Mouse (Mus musculus): ENCODE data around the gene Catsper1.
"Not testable (repeated sequence)": the region's sequence is repeated elsewhere in the genome, so short reads cannot be mapped to it uniquely, and the experiment has no call there.

Gene Catsper1

GRCm38 (mm10) chr19:5335441-5335840 lies at the start of gene Catsper1:
TSS of gene Catsper1 (plus strand) at chr19:5335741.
- DNase-seq (ENCODE audit: extremely low spot score, low spot score) = no peak

DNA sequence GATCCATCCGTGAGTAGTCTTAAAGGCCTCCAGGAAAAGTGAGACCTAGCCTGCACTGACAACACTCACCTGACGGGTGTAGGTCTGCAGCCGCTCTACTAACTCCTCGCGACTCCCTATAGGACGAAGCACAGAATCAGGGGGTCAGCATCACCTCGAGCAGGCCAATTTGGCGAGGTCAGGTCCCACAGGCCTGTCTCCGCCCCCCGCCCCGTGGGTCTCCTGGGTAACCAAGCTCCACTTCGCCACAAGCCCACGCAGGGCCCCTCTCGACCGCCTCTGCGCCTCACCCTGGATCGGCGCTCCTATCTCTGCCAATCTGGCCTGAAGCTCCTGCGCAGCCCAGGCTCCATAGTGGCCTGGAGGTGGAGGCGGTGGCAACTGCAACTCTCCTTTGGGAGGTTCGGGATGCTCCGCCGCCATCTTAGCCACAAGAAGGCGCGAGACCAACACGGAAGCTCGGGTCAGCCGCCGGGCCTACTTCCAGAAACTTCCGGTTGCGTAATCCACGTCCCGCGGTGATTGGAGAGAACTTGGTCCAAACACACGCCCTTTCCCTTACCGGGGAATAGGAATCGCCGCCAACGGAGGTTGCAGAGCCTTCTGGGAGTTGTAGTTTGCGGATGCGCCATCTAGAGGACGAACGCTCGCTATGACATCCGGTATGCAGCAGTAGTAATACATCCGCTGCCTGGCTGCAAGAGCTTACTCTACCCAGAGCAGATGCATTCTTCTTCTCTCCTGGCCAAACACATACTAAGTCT lies 40.4 kb upstream of the Catsper1 start, which contains the start of gene Sf3b2:
Gene Sf3b2, minus strand, starts transcription at position 484 of the 764 bp plus-strand sequence.
- DNase-seq (ENCODE audit: extremely low spot score, low spot score) = peak; percentile 97

DNA sequence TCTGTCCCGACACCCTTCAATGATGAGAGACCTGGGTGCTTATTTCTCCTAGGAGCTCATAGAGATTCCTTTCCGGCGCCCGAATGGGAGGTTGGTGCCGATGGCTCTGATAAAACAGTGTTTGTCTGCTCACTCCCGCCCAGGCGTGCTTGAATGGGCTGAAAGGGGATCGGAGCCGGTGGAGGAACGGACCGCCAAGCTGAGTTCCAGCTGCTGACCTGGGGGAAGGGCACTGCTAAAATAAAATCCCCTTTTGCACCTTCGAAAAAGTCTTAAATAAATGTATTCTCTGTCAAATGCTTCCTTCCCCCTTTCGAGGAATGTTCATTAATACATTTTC lies 39.8 kb upstream of the Catsper1 start:
- DNase-seq (ENCODE audit: extremely low spot score, low spot score) = no peak

DNA sequence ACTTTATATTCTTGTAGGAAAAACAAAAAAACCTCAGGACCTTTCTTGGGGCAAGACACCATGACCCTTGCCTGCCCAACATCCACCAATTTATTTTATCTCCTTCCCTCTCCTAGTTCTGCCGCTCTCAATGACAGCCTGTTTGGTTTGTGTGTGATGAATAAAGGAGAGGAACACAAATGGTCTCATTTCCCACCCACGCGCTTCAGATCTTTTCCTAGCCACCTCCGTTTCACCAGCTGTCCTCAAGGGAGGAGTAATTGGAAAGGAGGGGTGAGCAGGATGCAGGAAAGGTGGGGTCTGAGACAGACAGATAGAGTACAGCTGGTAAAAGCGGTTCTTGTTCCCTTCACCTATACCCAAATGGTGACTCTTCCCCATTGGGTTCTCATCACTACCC lies 38.9 kb upstream of the Catsper1 start:
- DNase-seq (ENCODE audit: extremely low spot score, low spot score) = no peak

GRCm38 (mm10) chr19:5297903-5298800 lies 37.4 kb upstream of the Catsper1 start, which contains the start of gene Gal3st3:
TSS of gene Gal3st3 (plus strand) at chr19:5298331.
- DNase-seq (ENCODE audit: extremely low spot score, low spot score) = peak; percentile 62

DNA sequence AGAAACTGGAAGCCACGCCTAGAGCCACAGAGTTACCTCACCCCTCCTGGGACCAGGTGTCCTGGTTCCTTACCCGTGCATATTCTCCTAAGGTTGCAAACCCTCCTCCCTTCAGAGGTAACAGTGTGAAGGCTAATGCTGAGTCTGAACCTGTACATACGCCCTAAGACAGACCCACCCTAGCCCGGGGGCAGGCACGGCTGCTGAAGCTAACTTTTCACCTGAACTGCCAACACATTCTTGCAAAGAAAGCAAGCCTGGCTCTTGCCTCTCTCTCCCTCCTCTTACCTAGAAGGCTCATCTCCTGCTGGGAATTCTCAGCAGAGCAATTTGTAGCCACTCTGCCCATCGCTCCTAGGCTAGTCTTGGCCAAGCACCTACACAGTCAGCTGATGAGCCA lies 35.0 kb upstream of the Catsper1 start:
- DNase-seq (ENCODE audit: extremely low spot score, low spot score) = no peak

GRCm38 (mm10) chr19:5302455-5302854 lies 33.1 kb upstream of the Catsper1 start:
- peak; percentile 39 for DNase-seq (ENCODE audit: extremely low spot score, low spot score)

GRCm38 (mm10) chr19:5306279-5306678 lies 29.3 kb upstream of the Catsper1 start:
- no peak for DNase-seq (ENCODE audit: extremely low spot score, low spot score)

DNA sequence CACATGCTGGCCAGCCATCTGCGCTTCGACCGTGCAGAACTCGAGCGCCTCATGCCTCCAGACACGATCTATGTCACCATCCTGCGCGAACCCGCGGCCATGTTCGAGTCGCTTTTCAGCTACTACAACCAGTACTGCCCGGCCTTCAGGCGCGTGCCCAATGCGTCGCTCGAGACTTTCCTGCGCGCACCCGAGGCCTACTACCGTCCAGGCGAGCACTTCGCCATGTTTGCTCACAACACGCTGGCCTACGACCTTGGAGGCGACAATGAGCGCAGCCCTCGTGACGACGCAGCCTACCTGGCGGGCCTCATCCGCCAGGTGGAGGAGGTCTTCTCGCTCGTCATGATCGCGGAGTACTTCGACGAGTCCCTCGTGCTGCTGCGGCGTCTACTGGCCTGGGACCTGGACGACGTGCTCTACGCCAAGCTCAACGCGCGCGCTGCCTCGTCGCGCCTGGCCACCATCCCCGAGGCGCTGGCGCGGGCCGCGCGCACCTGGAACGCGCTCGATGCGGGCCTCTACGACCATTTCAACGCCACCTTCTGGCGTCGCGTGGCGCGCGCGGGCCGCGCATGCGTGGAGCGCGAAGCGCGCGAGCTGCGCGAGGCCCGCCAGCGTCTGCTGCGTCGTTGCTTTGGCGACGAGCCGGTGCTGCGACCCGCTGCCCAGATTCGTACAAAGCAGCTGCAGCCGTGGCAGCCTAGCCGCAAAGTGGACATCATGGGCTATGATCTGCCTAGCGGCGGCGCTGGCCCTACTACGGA lies 28.4 kb upstream of the Catsper1 start:
- peak; percentile 29 for DNase-seq (ENCODE audit: extremely low spot score, low spot score)

DNA sequence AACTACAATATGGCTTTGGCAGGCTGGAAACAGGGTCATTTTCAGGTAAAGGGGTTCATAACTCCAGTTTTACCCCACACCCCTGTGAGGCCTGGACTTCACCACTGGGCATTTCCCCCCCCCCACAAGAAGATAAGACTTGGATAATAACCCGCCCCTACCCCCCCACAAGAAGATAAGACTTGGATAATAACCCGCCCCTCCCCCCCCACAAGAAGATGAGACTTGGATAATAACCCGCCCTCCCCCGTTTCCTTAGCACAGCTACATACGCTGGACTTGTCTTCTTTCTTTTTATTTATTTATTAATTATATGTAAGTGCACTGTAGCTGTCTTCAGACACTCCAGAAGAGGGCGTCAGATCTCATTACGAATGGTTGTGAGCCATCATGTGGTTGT lies 26.5 kb upstream of the Catsper1 start:
- DNase-seq (ENCODE audit: extremely low spot score, low spot score) = no peak

DNA sequence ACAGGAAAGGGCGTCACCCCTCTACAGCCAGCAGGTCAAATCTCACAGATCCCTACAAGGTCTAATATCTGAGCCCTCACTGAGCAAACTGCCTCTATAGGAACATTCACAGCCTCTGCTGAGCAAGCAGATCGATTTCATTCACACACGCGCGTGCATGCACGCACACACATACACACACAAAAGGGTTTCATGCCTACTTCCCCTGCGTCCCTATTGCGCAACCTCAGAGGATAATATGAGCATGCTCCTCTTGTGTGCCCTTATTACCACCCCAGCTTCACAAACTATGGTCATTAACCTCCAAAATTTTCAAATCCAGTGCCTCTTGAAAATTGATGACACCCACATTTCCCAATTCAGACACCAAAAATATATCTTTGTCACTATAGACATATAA lies 22.4 kb upstream of the Catsper1 start:
- no peak for DNase-seq (ENCODE audit: extremely low spot score, low spot score)

DNA sequence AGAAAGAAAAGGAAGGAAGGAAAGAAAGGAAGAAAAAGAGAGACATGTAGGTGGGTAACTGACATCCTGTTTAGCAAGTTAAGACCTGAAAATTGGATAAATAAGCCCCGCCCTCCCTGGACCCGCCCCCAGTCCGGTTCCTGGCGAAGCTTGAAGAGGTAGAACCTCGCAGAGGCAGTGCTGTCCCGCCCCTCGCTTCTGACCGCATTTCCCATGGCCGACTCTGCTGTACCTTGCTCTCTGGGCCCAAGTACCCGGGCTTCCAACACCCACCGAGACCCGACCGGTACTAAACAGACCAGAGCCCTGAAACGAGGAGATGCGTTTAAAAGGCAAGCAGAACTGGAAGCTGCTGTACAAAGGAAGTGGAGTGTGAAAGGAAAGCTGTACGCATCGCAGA lies 11.7 kb upstream of the Catsper1 start:
- no peak for DNase-seq (ENCODE audit: extremely low spot score, low spot score)

DNA sequence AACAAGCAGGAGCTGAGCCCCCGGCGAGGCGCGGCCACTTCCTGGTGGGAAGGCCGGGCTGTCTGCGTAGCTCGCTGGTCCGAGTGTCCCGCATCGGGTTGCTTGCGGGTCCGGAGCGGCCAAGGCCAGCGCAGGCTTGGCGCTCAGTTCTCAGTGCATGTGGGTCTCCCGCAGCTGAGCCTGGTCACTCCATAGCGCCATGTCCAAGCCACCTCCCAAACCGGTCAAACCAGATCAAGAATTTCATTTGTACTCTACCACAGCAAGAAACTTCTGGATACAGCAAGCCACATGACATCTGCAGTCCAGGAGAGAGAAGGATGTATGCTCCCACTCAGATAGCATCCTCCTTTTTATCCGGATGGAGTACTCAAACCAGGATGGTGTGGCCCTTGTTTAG lies 7.6 kb upstream of the Catsper1 start:
- DNase-seq (ENCODE audit: extremely low spot score, low spot score) = no peak

GRCm38 (mm10) chr19:5334741-5335140 lies 800 bp upstream of the Catsper1 start:
- DNase-seq (ENCODE audit: extremely low spot score, low spot score) = no peak

GRCm38 (mm10) chr19:5337975-5338374 lies 2.4 kb downstream of the Catsper1 start:
- peak; percentile 72 for DNase-seq (ENCODE audit: extremely low spot score, low spot score)

DNA sequence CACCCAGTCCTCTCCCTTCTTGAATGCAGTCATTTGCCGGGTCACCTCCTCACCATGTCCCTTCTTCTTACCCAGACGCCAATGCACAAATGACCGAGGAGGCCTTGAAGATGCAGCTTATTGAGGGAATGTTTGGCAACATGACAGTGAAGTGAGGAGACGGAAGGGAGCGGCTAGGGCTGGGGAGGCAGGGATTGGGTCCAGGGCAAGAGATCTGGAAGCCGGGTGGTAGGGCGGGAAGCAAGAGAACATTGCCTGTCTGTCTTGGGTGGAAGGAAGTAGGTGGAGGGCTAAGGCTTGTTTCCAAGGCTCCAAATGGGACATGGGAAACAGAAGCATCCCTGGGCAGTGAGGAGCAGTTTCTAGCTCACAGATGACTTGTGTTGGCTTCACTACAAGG lies 5.8 kb downstream of the Catsper1 start:
- DNase-seq (ENCODE audit: extremely low spot score, low spot score) = no peak

DNA sequence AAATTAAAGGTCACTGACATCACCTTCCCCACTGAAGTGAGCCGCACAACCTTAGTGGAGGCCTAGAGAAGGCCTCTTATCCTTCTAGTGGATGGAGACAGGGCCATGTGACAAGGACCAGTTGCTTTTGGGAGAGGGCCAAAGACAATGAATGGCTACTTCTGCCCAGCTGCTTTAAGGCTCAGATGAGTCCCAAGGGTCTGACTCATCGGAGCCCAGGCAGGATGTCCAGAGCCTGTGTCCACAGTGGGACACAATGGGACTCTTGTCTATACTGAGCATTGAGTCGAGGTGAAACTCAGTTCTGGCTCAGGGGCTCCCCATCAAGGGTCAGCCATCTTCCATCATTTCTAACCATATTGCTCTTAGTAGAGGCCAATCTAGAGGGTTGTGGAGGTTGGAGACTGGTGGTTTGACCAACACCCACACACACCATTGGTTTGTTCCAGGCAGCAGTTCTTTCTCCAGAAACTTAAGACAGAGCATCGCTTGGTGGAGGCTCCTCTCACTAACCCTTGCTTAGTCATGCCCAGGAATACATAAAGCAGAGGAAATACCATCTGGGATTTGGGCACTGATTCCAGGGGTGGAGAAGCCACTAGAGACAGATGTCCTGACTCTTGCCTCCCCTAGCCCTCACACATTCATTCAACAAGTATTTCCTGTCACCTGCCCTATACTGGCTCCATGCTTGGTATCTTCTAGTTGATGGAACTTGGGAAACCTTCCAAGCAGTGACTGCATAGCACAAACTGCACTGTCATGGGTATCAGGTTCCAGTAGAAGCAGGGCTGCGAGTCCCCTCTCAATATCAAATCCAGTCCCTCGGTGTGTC lies 10.0 kb downstream of the Catsper1 start:
- DNase-seq (ENCODE audit: extremely low spot score, low spot score) = no peak

GRCm38 (mm10) chr19:5348064-5348463 lies 12.5 kb downstream of the Catsper1 start:
- DNase-seq (ENCODE audit: extremely low spot score, low spot score) = no peak

- DNase-seq (ENCODE audit: extremely low spot score, low spot score) = peak; percentile 45
Measured at GRCm38 (mm10) chr19:5348526-5349501, 13.3 kb downstream of the Catsper1 start.

- DNase-seq (ENCODE audit: extremely low spot score, low spot score) = not testable (repeated sequence)
Measured at GRCm38 (mm10) chr19:5349502-5349873, 13.9 kb downstream of the Catsper1 start, which contains the start of gene Cst6. TSS of gene Cst6 (minus strand) at chr19:5349574.
